Mouse (Mus musculus): ENCODE results near the gene Pkp1.

DNA sequence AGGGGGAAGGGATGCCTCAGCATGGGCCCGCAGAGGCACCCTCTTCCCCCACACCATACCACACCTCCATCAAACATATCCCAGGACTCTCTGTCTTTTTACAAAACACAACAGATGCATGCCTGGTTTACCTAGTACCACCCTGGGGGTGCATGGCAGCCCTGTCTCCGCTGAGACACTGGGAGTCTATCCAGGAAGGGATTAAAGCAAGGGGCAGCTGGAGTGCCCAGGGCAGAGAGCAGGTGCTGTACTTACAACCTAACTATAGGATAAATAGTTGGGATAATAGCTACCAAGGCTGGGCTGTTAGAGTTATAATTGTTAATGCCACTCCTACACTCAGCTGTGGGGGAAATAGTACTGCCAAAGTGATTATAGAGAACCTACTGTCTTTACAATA is 29.9 kb upstream of the Pkp1 start:
- TF ChIP-seq CTCF (IDR thresholded peaks at IDR 0.05; ENCODE audit: extremely low read depth, insufficient read depth, insufficient read length, insufficient replicate concordance) (no peak), POLR2A (IDR thresholded peaks at IDR 0.05; ENCODE audit: low read depth, low read length) (no peak)

All from spleen, adult 2 months (tissue).